Mouse (Mus musculus) heart, postnatal 14 days (tissue): Measurements from ENCODE around the gene Dnajc10. TPM values are rescaled to one million over a fixed set of nuclear protein-coding genes. Genes with fewer than 3 reads are reported as not detected.

Source experiments
- DNase-seq, 2 experiments: peaks; one replicate each; pipeline ENCODE4 v3.0.0; 2021 to 2022
- intact Hi-C: fragments of 180-260 bp; cut with DNase I; formaldehyde crosslinking; loops from one replicate; pipeline ENCODE4 v1.15.1; 2025
- long read RNA-seq, 2 experiments: library from polyadenylated mRNA; stranded (forward); transcript quantifications; one replicate each; pipeline ENCODE4 v2.0.0; 2021
- total RNA-seq, 2 experiments: library from RNA; stranded (reverse); gene quantifications; 2 replicates each; pipeline ENCODE4 v1.2.3; 2021

Gene Dnajc10
- total RNA-seq = 10 to 100 TPM; 38.6 to 42.3 TPM
- long read RNA-seq, experiment 1, full-length matches to known transcripts = 63 of 73 reads
- long read RNA-seq, experiment 1, partial matches to known transcripts = 9 of 73 reads
- long read RNA-seq, experiment 1, other reads (novel, unspliced or antisense) = 1 of 73 reads
- long read RNA-seq, experiment 2, full-length matches to known transcripts = 62 of 66 reads
- long read RNA-seq, experiment 2, partial matches to known transcripts = 3 of 66 reads
- long read RNA-seq, experiment 2, other reads (novel, unspliced or antisense) = 1 of 66 reads

- intact Hi-C loops = no loop called here
- DNase-seq = peak; percentile 94
These were observed at the start of gene Dnajc10 for GRCm38 (mm10) chr2:80315242-80316161. TSS of gene Dnajc10 (plus strand) at chr2:80315466.

- peak; percentile 39 to 72 for DNase-seq
- intact Hi-C loops = loop anchor here (1.0 kb wide), 1 partner anchor 402 kb away; no protein-coding TSS in a partner anchor
These were observed 48.4 kb upstream of the Dnajc10 start for GRCm38 (mm10) chr2:80266894-80267293.

GRCm38 (mm10) chr2:80268053-80268452 lies 47.2 kb upstream of the Dnajc10 start:
- no peak for DNase-seq
- intact Hi-C loops = no loop called here

- no peak for DNase-seq
- intact Hi-C loops = no loop called here
These were observed 43.8 kb upstream of the Dnajc10 start for GRCm38 (mm10) chr2:80271431-80271830.

GRCm38 (mm10) chr2:80273038-80273437 lies 42.2 kb upstream of the Dnajc10 start:
- DNase-seq = no peak
- intact Hi-C loops = no loop called here

- intact Hi-C loops = no loop called here
- no peak for DNase-seq
These were observed 41.5 kb upstream of the Dnajc10 start for GRCm38 (mm10) chr2:80273763-80274162.

- intact Hi-C loops = no loop called here
These were observed 40.1 kb upstream of the Dnajc10 start for GRCm38 (mm10) chr2:80275136-80275535.

GRCm38 (mm10) chr2:80282214-80282613 lies 33.1 kb upstream of the Dnajc10 start:
- intact Hi-C loops = no loop called here
- no peak for DNase-seq

More at GRCm38 (mm10) chr2:80275136-80275535, 40.1 kb upstream of the Dnajc10 start:
- peak in 1 of 2 experiments; percentile 34 for DNase-seq

- intact Hi-C loops = no loop called here
- no peak for DNase-seq
These were observed 28.9 kb upstream of the Dnajc10 start for GRCm38 (mm10) chr2:80286397-80286796.

GRCm38 (mm10) chr2:80292172-80292571 lies 23.1 kb upstream of the Dnajc10 start, which contains the start of gene Prdx6b:
TSS of gene Prdx6b (plus strand) at chr2:80292472.
- no peak for DNase-seq
- intact Hi-C loops = no loop called here

- no peak for DNase-seq
- intact Hi-C loops = no loop called here
These were observed 16.9 kb upstream of the Dnajc10 start for GRCm38 (mm10) chr2:80298334-80298733.

GRCm38 (mm10) chr2:80300806-80301205 lies 14.5 kb upstream of the Dnajc10 start:
- intact Hi-C loops = no loop called here

GRCm38 (mm10) chr2:80303957-80304356 lies 11.3 kb upstream of the Dnajc10 start:
- no peak for DNase-seq
- intact Hi-C loops = no loop called here

More at GRCm38 (mm10) chr2:80300806-80301205, 14.5 kb upstream of the Dnajc10 start:
- no peak for DNase-seq

- DNase-seq = no peak
- intact Hi-C loops = no loop called here
These were observed 7.6 kb upstream of the Dnajc10 start for GRCm38 (mm10) chr2:80307701-80308100.

- intact Hi-C loops = no loop called here
- no peak for DNase-seq
These were observed 5.5 kb upstream of the Dnajc10 start for GRCm38 (mm10) chr2:80309775-80310174.

GRCm38 (mm10) chr2:80310772-80311171 lies 4.5 kb upstream of the Dnajc10 start:
- intact Hi-C loops = no loop called here
- no peak for DNase-seq

- intact Hi-C loops = no loop called here
- DNase-seq = no peak
These were observed 3.9 kb upstream of the Dnajc10 start for GRCm38 (mm10) chr2:80311350-80311749.

- no peak for DNase-seq
- intact Hi-C loops = no loop called here
These were observed 1.1 kb upstream of the Dnajc10 start for GRCm38 (mm10) chr2:80314201-80314600.

GRCm38 (mm10) chr2:80314854-80315241 lies 418 bp upstream of the Dnajc10 start:
- no peak for DNase-seq
- intact Hi-C loops = no loop called here

GRCm38 (mm10) chr2:80322878-80323277 lies 7.6 kb downstream of the Dnajc10 start:
- intact Hi-C loops = no loop called here
- DNase-seq = no peak

- no peak for DNase-seq
- intact Hi-C loops = no loop called here
These were observed 10.5 kb downstream of the Dnajc10 start for GRCm38 (mm10) chr2:80325779-80326178.
